Mouse (Mus musculus): ENCODE measurements at regions not wholly inside any gene's neighbourhood (a gene's known extent, or its start where the extent isn't known, plus 50 kb on each side); places are given as distances from the start of the nearest gene placed in this dataset.

GRCm38 (mm10) chr19:59590021-59590420 is 131.8 kb downstream of the Emx2 start:
- Histone ChIP-seq H3K79me3 (ENCODE audit: low read depth) (no peaks in the 10 kb centered on the region), H3K27me3 (ENCODE audit: control insufficient read depth, insufficient read depth, insufficient read length) (no peaks in the 10 kb centered on the region), H3K4me3 (ENCODE audit: insufficient read depth, poor library complexity, severe bottlenecking) (no peak overlapping the region), H3K79me2 (ENCODE audit: control insufficient read depth, insufficient read depth) (no peaks in the 10 kb centered on the region), H3K36me3 (ENCODE audit: control insufficient read depth, insufficient read depth) (no peaks in the 10 kb centered on the region), H3ac (ENCODE audit: control insufficient read depth, insufficient read length, low read depth) (no peak overlapping the region)
- TF ChIP-seq USF1 (IDR thresholded peaks at IDR 0.05; ENCODE audit: low read depth) (no peak), CEBPB (IDR thresholded peaks at IDR 0.05; ENCODE audit: low read depth) (no peak), CTCF (IDR thresholded peaks at IDR 0.05; ENCODE audit: control insufficient read depth, insufficient read depth, insufficient read length) (no peak), FOSL1 (IDR thresholded peaks at IDR 0.05; ENCODE audit: insufficient read depth, low read length, poor library complexity, severe bottlenecking) (no peak), MAX (IDR thresholded peaks at IDR 0.05) (no peak), MYOD1 (IDR thresholded peaks at IDR 0.05; ENCODE audit: control insufficient read depth, insufficient read length, low read depth) (no peak), MYOG (IDR thresholded peaks at IDR 0.05; ENCODE audit: control insufficient read depth, extremely low read depth, insufficient read length) (no peak)

GRCm38 (mm10) chr19:59592060-59592459 is 133.9 kb downstream of the Emx2 start:
- Histone ChIP-seq H3K79me3 (ENCODE audit: low read depth) (no peaks in the 10 kb centered on the region), H3K27me3 (ENCODE audit: control insufficient read depth, insufficient read depth, insufficient read length) (no peaks in the 10 kb centered on the region), H3K79me2 (ENCODE audit: control insufficient read depth, insufficient read depth) (no peaks in the 10 kb centered on the region), H3ac (ENCODE audit: control insufficient read depth, insufficient read length, low read depth) (no peak overlapping the region), H3K4me3 (ENCODE audit: insufficient read depth, poor library complexity, severe bottlenecking) (no peak overlapping the region), H3K36me3 (ENCODE audit: control insufficient read depth, insufficient read depth) (no peaks in the 10 kb centered on the region)
- TF ChIP-seq MAX (IDR thresholded peaks at IDR 0.05) (no peak), CTCF (IDR thresholded peaks at IDR 0.05; ENCODE audit: control insufficient read depth, insufficient read depth, insufficient read length) (no peak), CEBPB (IDR thresholded peaks at IDR 0.05; ENCODE audit: low read depth) (no peak), USF1 (IDR thresholded peaks at IDR 0.05; ENCODE audit: low read depth) (no peak), MYOG (IDR thresholded peaks at IDR 0.05; ENCODE audit: control insufficient read depth, extremely low read depth, insufficient read length) (no peak), FOSL1 (IDR thresholded peaks at IDR 0.05; ENCODE audit: insufficient read depth, low read length, poor library complexity, severe bottlenecking) (no peak), MYOD1 (IDR thresholded peaks at IDR 0.05; ENCODE audit: control insufficient read depth, insufficient read length, low read depth) (no peak)

GRCm38 (mm10) chr19:59624288-59624795 is 166.2 kb downstream of the Emx2 start:
- H3K79me3 ChIP-seq (ENCODE audit: low read depth), result no peaks in the 10 kb centered on the region
- H3K27me3 ChIP-seq (ENCODE audit: control insufficient read depth, insufficient read depth, insufficient read length), result no peaks in the 10 kb centered on the region
- no peaks in the 10 kb centered on the region for H3K79me2 ChIP-seq (ENCODE audit: control insufficient read depth, insufficient read depth)
- no peak for TF ChIP-seq USF1 (IDR thresholded peaks at IDR 0.05; ENCODE audit: low read depth)
- H3K36me3 ChIP-seq (ENCODE audit: control insufficient read depth, insufficient read depth), result no peaks in the 10 kb centered on the region
- no peak overlapping the region for H3K4me3 ChIP-seq (ENCODE audit: insufficient read depth, poor library complexity, severe bottlenecking)
- no peak overlapping the region for H3ac ChIP-seq (ENCODE audit: control insufficient read depth, insufficient read length, low read depth)

- H3ac ChIP-seq (ENCODE audit: control insufficient read depth, insufficient read length, low read depth), result no peak overlapping the region
- H3K36me3 ChIP-seq (ENCODE audit: control insufficient read depth, insufficient read depth), result no peaks in the 10 kb centered on the region
- H3K79me2 ChIP-seq (ENCODE audit: control insufficient read depth, insufficient read depth), result no peaks in the 10 kb centered on the region
- H3K4me3 ChIP-seq (ENCODE audit: insufficient read depth, poor library complexity, severe bottlenecking), result no peak overlapping the region
- TF ChIP-seq FOSL1 (IDR thresholded peaks at IDR 0.05; ENCODE audit: insufficient read depth, low read length, poor library complexity, severe bottlenecking) (no peak), CEBPB (IDR thresholded peaks at IDR 0.05; ENCODE audit: low read depth) (no peak), MYOG (IDR thresholded peaks at IDR 0.05; ENCODE audit: control insufficient read depth, extremely low read depth, insufficient read length) (no peak), MYOD1 (IDR thresholded peaks at IDR 0.05; ENCODE audit: control insufficient read depth, insufficient read length, low read depth) (no peak), CTCF (IDR thresholded peaks at IDR 0.05; ENCODE audit: control insufficient read depth, insufficient read depth, insufficient read length) (no peak), MAX (IDR thresholded peaks at IDR 0.05) (no peak), USF1 (IDR thresholded peaks at IDR 0.05; ENCODE audit: low read depth) (no peak)
- H3K27me3 ChIP-seq (ENCODE audit: control insufficient read depth, insufficient read depth, insufficient read length), result no peaks in the 10 kb centered on the region
- no peaks in the 10 kb centered on the region for H3K79me3 ChIP-seq (ENCODE audit: low read depth)
Measured at GRCm38 (mm10) chr19:59627681-59628080, 169.5 kb downstream of the Emx2 start.

GRCm38 (mm10) chr19:59628296-59629160 is 170.4 kb downstream of the Emx2 start:
- no peak for TF ChIP-seq CTCF (IDR thresholded peaks at IDR 0.05; ENCODE audit: control insufficient read depth, insufficient read depth, insufficient read length)
- no peak for TF ChIP-seq USF1 (IDR thresholded peaks at IDR 0.05; ENCODE audit: low read depth)
- TF ChIP-seq MYOD1 (IDR thresholded peaks at IDR 0.05; ENCODE audit: control insufficient read depth, insufficient read length, low read depth), result no peak
- no peak for TF ChIP-seq CEBPB (IDR thresholded peaks at IDR 0.05; ENCODE audit: low read depth)
- no peak for TF ChIP-seq MYOG (IDR thresholded peaks at IDR 0.05; ENCODE audit: control insufficient read depth, extremely low read depth, insufficient read length)
- TF ChIP-seq MAX (IDR thresholded peaks at IDR 0.05), result no peak
- no peak for TF ChIP-seq FOSL1 (IDR thresholded peaks at IDR 0.05; ENCODE audit: insufficient read depth, low read length, poor library complexity, severe bottlenecking)
- Histone ChIP-seq H3K4me3 (ENCODE audit: insufficient read depth, poor library complexity, severe bottlenecking) (no peak overlapping the region), H3K79me3 (ENCODE audit: low read depth) (no peaks in the 10 kb centered on the region), H3K27me3 (ENCODE audit: control insufficient read depth, insufficient read depth, insufficient read length) (no peaks in the 10 kb centered on the region), H3K79me2 (ENCODE audit: control insufficient read depth, insufficient read depth) (no peaks in the 10 kb centered on the region), H3K36me3 (ENCODE audit: control insufficient read depth, insufficient read depth) (no peaks in the 10 kb centered on the region), H3ac (ENCODE audit: control insufficient read depth, insufficient read length, low read depth) (no peak overlapping the region)

- no peaks in the 10 kb centered on the region for H3K79me2 ChIP-seq (ENCODE audit: control insufficient read depth, insufficient read depth)
- no peaks in the 10 kb centered on the region for H3K36me3 ChIP-seq (ENCODE audit: control insufficient read depth, insufficient read depth)
- H3K4me3 ChIP-seq (ENCODE audit: insufficient read depth, poor library complexity, severe bottlenecking), result no peak overlapping the region
- H3K27me3 ChIP-seq (ENCODE audit: control insufficient read depth, insufficient read depth, insufficient read length), result no peaks in the 10 kb centered on the region
- no peak overlapping the region for H3ac ChIP-seq (ENCODE audit: control insufficient read depth, insufficient read length, low read depth)
- TF ChIP-seq MYOD1 (IDR thresholded peaks at IDR 0.05; ENCODE audit: control insufficient read depth, insufficient read length, low read depth) (no peak), CEBPB (IDR thresholded peaks at IDR 0.05; ENCODE audit: low read depth) (no peak), MAX (IDR thresholded peaks at IDR 0.05) (no peak), USF1 (IDR thresholded peaks at IDR 0.05; ENCODE audit: low read depth) (no peak), CTCF (IDR thresholded peaks at IDR 0.05; ENCODE audit: control insufficient read depth, insufficient read depth, insufficient read length) (no peak), FOSL1 (IDR thresholded peaks at IDR 0.05; ENCODE audit: insufficient read depth, low read length, poor library complexity, severe bottlenecking) (no peak), MYOG (IDR thresholded peaks at IDR 0.05; ENCODE audit: control insufficient read depth, extremely low read depth, insufficient read length) (no peak)
- no peaks in the 10 kb centered on the region for H3K79me3 ChIP-seq (ENCODE audit: low read depth)
Measured at GRCm38 (mm10) chr19:59629161-59629445, 170.9 kb downstream of the Emx2 start.
